Mouse (Mus musculus): ENCODE results near the gene Tm4sf5.

DNA sequence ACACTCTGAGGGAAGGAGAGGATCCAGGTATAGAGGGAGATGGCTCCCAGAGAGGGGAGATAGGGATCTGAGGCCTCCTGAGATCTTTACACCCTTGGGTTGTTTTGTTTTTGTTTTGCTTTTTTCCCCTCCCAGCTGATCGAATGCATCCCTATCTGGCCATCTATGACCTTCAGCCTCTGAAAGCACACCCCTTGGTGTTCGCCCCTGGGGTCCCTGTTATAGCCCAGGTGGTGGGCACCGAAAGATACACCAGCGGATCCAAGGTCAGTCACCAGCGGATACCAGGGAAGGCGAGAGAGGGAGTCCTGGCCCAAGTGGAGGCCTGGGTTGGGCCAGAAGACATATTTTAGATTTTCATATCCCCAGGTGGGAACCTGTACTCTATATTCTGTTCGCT is 35.9 kb downstream of the Tm4sf5 start:
- no peak for TF ChIP-seq EP300 (IDR thresholded peaks at IDR 0.05; ENCODE audit: low read depth)
- no peak for TF ChIP-seq CTCF (IDR thresholded peaks at IDR 0.05; ENCODE audit: low read depth)

Measured in liver, embryonic 14.5 days (tissue).